Mouse (Mus musculus): ENCODE results near the gene Enc1. TPM values are rescaled to one million over a fixed set of nuclear protein-coding genes. Genes with fewer than 3 reads are reported as not detected.

Enc1 gene
- total and polyA plus RNA-seq, 3 experiments, result 3.7 to 7.0 (median 6.4) TPM

- no peaks in the 10 kb centered on the region for H3K27me3 ChIP-seq (replicated peaks)
- H3K79me2 ChIP-seq (replicated peaks; ENCODE audit: control insufficient read depth, extremely low read depth, insufficient read depth, poor library complexity, severe bottlenecking), result no peaks in the 10 kb centered on the region
- no peaks in the 10 kb centered on the region for H3K36me3 ChIP-seq (replicated peaks in 1 of 2; ENCODE audit: control insufficient read depth in 1 of 2, insufficient read depth in 1 of 2, low read length in 1 of 2)
- H3K27ac ChIP-seq (ENCODE audit: insufficient read depth, low read depth), result no peak overlapping the region
- in situ Hi-C loops (cut with MboI; ENCODE audit: low pct_ligation_motif_present, low pct_unique_long_range_greater_than_20kb, low sequenced_read_pairs) (no loop called here), dilution Hi-C loops (cut with MboI; ENCODE audit: extremely low pct_ligation_motif_present, extremely low pct_unique_long_range_greater_than_20kb, low sequenced_read_pairs) (no loop called here)
- H3K4me1 ChIP-seq (ENCODE audit: control insufficient read depth in 1 of 2, insufficient read depth in 2 of 2), result peaks cover 0 to 9% of the 10 kb centered on the region in 2 experiments; a peak in 2 of 4 replicates
- no peak for DNase-seq (ENCODE audit: extremely low read depth)
- H3K9ac ChIP-seq (ENCODE audit: insufficient read depth, low read depth), result no peak overlapping the region
- no peak overlapping the region for H3K4me3 ChIP-seq (replicated peaks in 1 of 3; ENCODE audit: low read depth in 2 of 3, low read length in 2 of 3, poor library complexity in 1 of 3)
- no peak overlapping the region for H3K4me2 ChIP-seq (ENCODE audit: insufficient read depth, low read depth, poor library complexity, severe bottlenecking)
- TF ChIP-seq HCFC1 (IDR thresholded peaks at IDR 0.05; ENCODE audit: low read depth, low read length) (no peak), UBTF (IDR thresholded peaks at IDR 0.05; ENCODE audit: low read depth, low read length) (no peak), TCF12 (IDR thresholded peaks at IDR 0.05; ENCODE audit: low read depth, low read length) (no peak), ZC3H11A (IDR thresholded peaks at IDR 0.05; ENCODE audit: low read depth, low read length) (no peak), JUN (IDR thresholded peaks at IDR 0.05; ENCODE audit: insufficient read depth, low read depth, low read length) (no peak), RAD21 (IDR thresholded peaks at IDR 0.05; ENCODE audit: low read depth, low read length) (no peak)
- H3K9me3 ChIP-seq (replicated peaks; ENCODE audit: low read length), result peaks cover 6% of the 10 kb centered on the region
Observed at GRCm38 (mm10) chr13:97296757-97297156, 55.9 kb downstream of the Enc1 start.

DNA sequence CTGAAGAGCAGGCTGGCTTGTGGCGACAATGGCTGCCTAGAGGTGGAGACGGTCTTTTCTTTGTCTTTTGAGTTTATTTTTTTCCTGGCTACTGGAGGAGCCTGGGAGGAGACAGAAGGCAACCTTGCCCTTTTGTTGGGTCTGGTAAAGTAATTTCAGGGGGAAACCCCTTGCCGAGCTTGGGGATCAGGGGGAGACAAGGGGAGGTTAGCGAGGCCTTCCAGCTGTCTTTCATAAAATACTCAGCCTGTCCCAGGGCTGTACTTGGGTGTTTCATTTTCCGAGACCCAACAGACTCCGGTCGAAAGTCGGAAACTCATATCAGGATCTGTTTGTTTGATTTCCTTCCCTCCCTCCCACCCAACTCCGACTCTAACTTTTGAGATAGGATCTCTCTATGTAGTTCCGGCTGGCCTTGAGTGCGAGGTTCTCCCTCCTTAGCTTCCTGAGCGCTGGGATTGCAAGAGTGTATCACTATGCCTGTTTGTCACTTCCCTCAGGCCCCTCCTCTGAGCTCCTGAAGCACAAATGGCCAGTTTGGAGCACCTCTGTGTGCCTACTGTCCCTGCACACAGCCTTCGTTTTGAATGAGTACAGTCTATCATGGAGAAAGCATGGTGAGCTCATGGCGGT lies 56.6 kb downstream of the Enc1 start:
- dilution Hi-C loops (cut with MboI; ENCODE audit: extremely low pct_ligation_motif_present, extremely low pct_unique_long_range_greater_than_20kb, low sequenced_read_pairs), result no loop called here
- H3K27ac ChIP-seq (ENCODE audit: insufficient read depth, low read depth), result no peak overlapping the region
- no peak overlapping the region for H3K4me2 ChIP-seq (ENCODE audit: insufficient read depth, low read depth, poor library complexity, severe bottlenecking)
- no peak for DNase-seq (ENCODE audit: extremely low read depth)
- peaks cover 0 to 9% of the 10 kb centered on the region in 2 experiments; a peak in 2 of 4 replicates for H3K4me1 ChIP-seq (ENCODE audit: control insufficient read depth in 1 of 2, insufficient read depth in 2 of 2)
- H3K79me2 ChIP-seq (replicated peaks; ENCODE audit: control insufficient read depth, extremely low read depth, insufficient read depth, poor library complexity, severe bottlenecking), result no peaks in the 10 kb centered on the region
- H3K4me3 ChIP-seq (replicated peaks in 1 of 3; ENCODE audit: low read depth in 2 of 3, low read length in 2 of 3, poor library complexity in 1 of 3), result no peak overlapping the region
- no peaks in the 10 kb centered on the region for H3K27me3 ChIP-seq (replicated peaks)
- peaks cover 6% of the 10 kb centered on the region for H3K9me3 ChIP-seq (replicated peaks; ENCODE audit: low read length)
- in situ Hi-C loops (cut with MboI; ENCODE audit: low pct_ligation_motif_present, low pct_unique_long_range_greater_than_20kb, low sequenced_read_pairs), result no loop called here
- TF ChIP-seq TBP (conservative IDR thresholded peaks at IDR 0.05; ENCODE audit: low read depth, low read length), result no peak
- TF ChIP-seq UBTF (IDR thresholded peaks at IDR 0.05; ENCODE audit: low read depth, low read length), result no peak
- H3K9ac ChIP-seq (ENCODE audit: insufficient read depth, low read depth), result no peak overlapping the region
- no peaks in the 10 kb centered on the region for H3K36me3 ChIP-seq (replicated peaks in 1 of 2; ENCODE audit: control insufficient read depth in 1 of 2, insufficient read depth in 1 of 2, low read length in 1 of 2)

GRCm38 (mm10) chr13:97298896-97299295 lies 58.0 kb downstream of the Enc1 start:
- in situ Hi-C loops (cut with MboI; ENCODE audit: low pct_ligation_motif_present, low pct_unique_long_range_greater_than_20kb, low sequenced_read_pairs), result no loop called here
- H3K27ac ChIP-seq (ENCODE audit: insufficient read depth, low read depth), result no peak overlapping the region
- dilution Hi-C loops (cut with MboI; ENCODE audit: extremely low pct_ligation_motif_present, extremely low pct_unique_long_range_greater_than_20kb, low sequenced_read_pairs), result no loop called here
- no peak overlapping the region for H3K4me3 ChIP-seq (replicated peaks in 1 of 3; ENCODE audit: low read depth in 2 of 3, low read length in 2 of 3, poor library complexity in 1 of 3)
- H3K9ac ChIP-seq (ENCODE audit: insufficient read depth, low read depth), result no peak overlapping the region
- peaks cover 0 to 9% of the 10 kb centered on the region in 2 experiments; a peak in 2 of 4 replicates for H3K4me1 ChIP-seq (ENCODE audit: control insufficient read depth in 1 of 2, insufficient read depth in 2 of 2)
- H3K27me3 ChIP-seq (replicated peaks), result no peaks in the 10 kb centered on the region
- no peaks in the 10 kb centered on the region for H3K79me2 ChIP-seq (replicated peaks; ENCODE audit: control insufficient read depth, extremely low read depth, insufficient read depth, poor library complexity, severe bottlenecking)
- TF ChIP-seq IRF4 (IDR thresholded peaks at IDR 0.05; ENCODE audit: low read depth, low read length) (no peak), MAZ (IDR thresholded peaks at IDR 0.05; ENCODE audit: low read depth, low read length) (no peak), POLR2AphosphoS2 (IDR thresholded peaks at IDR 0.05; ENCODE audit: low read depth, low read length) (no peak), JUN (IDR thresholded peaks at IDR 0.05; ENCODE audit: insufficient read depth, low read depth, low read length) (no peak), ELF1 (IDR thresholded peaks at IDR 0.05; ENCODE audit: low read depth, low read length) (no peak), SIN3A (IDR thresholded peaks at IDR 0.05; ENCODE audit: low read length) (no peak), POLR2A (IDR thresholded peaks at IDR 0.05; ENCODE audit: low read depth, low read length) (no peak), JUND (conservative IDR thresholded peaks at IDR 0.05; ENCODE audit: low read depth, low read length) (no peak), CTCF (conservative IDR thresholded peaks at IDR 0.05 in 1 of 2, IDR thresholded peaks at IDR 0.05 in 1 of 2; ENCODE audit: low read depth in 2 of 2, low read length in 2 of 2) (no peak), RAD21 (IDR thresholded peaks at IDR 0.05; ENCODE audit: low read depth, low read length) (no peak), USF1 (IDR thresholded peaks at IDR 0.05; ENCODE audit: low read depth, low read length) (no peak), EP300 (IDR thresholded peaks at IDR 0.05; ENCODE audit: low read length) (no peak), TCF12 (IDR thresholded peaks at IDR 0.05; ENCODE audit: low read depth, low read length) (no peak), NELFE (IDR thresholded peaks at IDR 0.05; ENCODE audit: low read depth, low read length) (no peak), ZC3H11A (IDR thresholded peaks at IDR 0.05; ENCODE audit: low read depth, low read length) (no peak)
- no peak for DNase-seq (ENCODE audit: extremely low read depth)
- no peaks in the 10 kb centered on the region for H3K36me3 ChIP-seq (replicated peaks in 1 of 2; ENCODE audit: control insufficient read depth in 1 of 2, insufficient read depth in 1 of 2, low read length in 1 of 2)
- peaks cover 6% of the 10 kb centered on the region for H3K9me3 ChIP-seq (replicated peaks; ENCODE audit: low read length)
- no peak overlapping the region for H3K4me2 ChIP-seq (ENCODE audit: insufficient read depth, low read depth, poor library complexity, severe bottlenecking)

Data from CH12.LX (cell line).